Mouse (Mus musculus): ENCODE results near the gene Gdnf.

GRCm38 (mm10) chr15:7875879-7876278 lies 65.2 kb downstream of the Gdnf start:
- TF ChIP-seq CTCF (IDR thresholded peaks at IDR 0.05) (no peak), EP300 (IDR thresholded peaks at IDR 0.05) (no peak)
